Mouse (Mus musculus): ENCODE measurements around the gene Grid2. TPM values are rescaled to one million over a fixed set of nuclear protein-coding genes. Genes with fewer than 3 reads are reported as not detected.
"Not testable (repeated sequence)": the region's sequence is repeated elsewhere in the genome, so short reads cannot be mapped to it uniquely, and the experiment has no call there.

Grid2 gene
- total RNA-seq (2022), result 10 to 100 TPM; 20.9 to 24.0 (median 22.6) TPM

GRCm38 (mm10) chr6:63255826-63256555 is at the start of gene Grid2:
Grid2 (plus strand) TSS chr6:63255876.
- peak; percentile 59 to 64 for DNase-seq (ENCODE audit: low spot score in 2 of 2)

GRCm38 (mm10) chr6:63250738-63251137 is 4.9 kb upstream of the Grid2 start:
- no peak for DNase-seq (ENCODE audit: low spot score in 2 of 2)

GRCm38 (mm10) chr6:63256556-63257405 is 1.1 kb downstream of the Grid2 start:
- peak; percentile 24 to 52 for DNase-seq (ENCODE audit: low spot score in 2 of 2)

GRCm38 (mm10) chr6:63257406-63257845 is 1.8 kb downstream of the Grid2 start:
- DNase-seq (ENCODE audit: low spot score in 2 of 2), result peak; percentile 49 to 53

GRCm38 (mm10) chr6:63257876-63258275 is 2.2 kb downstream of the Grid2 start:
- no peak for DNase-seq (ENCODE audit: low spot score in 2 of 2)

- no peak for DNase-seq (ENCODE audit: low spot score in 2 of 2)
Observed at GRCm38 (mm10) chr6:63259764-63260163, 4.1 kb downstream of the Grid2 start.

GRCm38 (mm10) chr6:63284419-63284818 is 28.7 kb downstream of the Grid2 start:
- peak in 1 of 2 experiments; percentile 32 for DNase-seq (ENCODE audit: low spot score in 2 of 2)

GRCm38 (mm10) chr6:63342438-63343004 is 86.8 kb downstream of the Grid2 start:
- DNase-seq (ENCODE audit: low spot score in 2 of 2), result no peak

- no peak for DNase-seq (ENCODE audit: low spot score in 2 of 2)
Observed at GRCm38 (mm10) chr6:63347015-63347414, 91.3 kb downstream of the Grid2 start.

GRCm38 (mm10) chr6:63381061-63381611 is 125.5 kb downstream of the Grid2 start:
- DNase-seq (ENCODE audit: low spot score in 2 of 2), result no peak

- no peak for DNase-seq (ENCODE audit: low spot score in 2 of 2)
Observed at GRCm38 (mm10) chr6:63401698-63402097, 146.0 kb downstream of the Grid2 start.

- no peak for DNase-seq (ENCODE audit: low spot score in 2 of 2)
Observed at GRCm38 (mm10) chr6:63417534-63417933, 161.9 kb downstream of the Grid2 start.

- no peak for DNase-seq (ENCODE audit: low spot score in 2 of 2)
Observed at GRCm38 (mm10) chr6:63432751-63433150, 177.1 kb downstream of the Grid2 start.

- no peak for DNase-seq (ENCODE audit: low spot score in 2 of 2)
Observed at GRCm38 (mm10) chr6:63448175-63448574, 192.5 kb downstream of the Grid2 start.

- no peak for DNase-seq (ENCODE audit: low spot score in 2 of 2)
Observed at GRCm38 (mm10) chr6:63482141-63482540, 226.5 kb downstream of the Grid2 start.

GRCm38 (mm10) chr6:63515016-63515415 is 259.3 kb downstream of the Grid2 start:
- DNase-seq (ENCODE audit: low spot score in 2 of 2), result no peak

- no peak for DNase-seq (ENCODE audit: low spot score in 2 of 2)
Observed at GRCm38 (mm10) chr6:63515957-63516356, 260.3 kb downstream of the Grid2 start.

GRCm38 (mm10) chr6:63531751-63532150 is 276.1 kb downstream of the Grid2 start:
- no peak for DNase-seq (ENCODE audit: low spot score in 2 of 2)

GRCm38 (mm10) chr6:63532901-63533300 is 277.2 kb downstream of the Grid2 start:
- DNase-seq (ENCODE audit: low spot score in 2 of 2), result no peak

- no peak for DNase-seq (ENCODE audit: low spot score in 2 of 2)
Observed at GRCm38 (mm10) chr6:63547741-63548140, 292.1 kb downstream of the Grid2 start.

- DNase-seq (ENCODE audit: low spot score in 2 of 2), result not testable (repeated sequence)
Observed at GRCm38 (mm10) chr6:63568741-63569140, 313.1 kb downstream of the Grid2 start.

GRCm38 (mm10) chr6:63590681-63591080 is 335.0 kb downstream of the Grid2 start:
- no peak for DNase-seq (ENCODE audit: low spot score in 2 of 2)

All from left cerebral cortex, adult 8-10 months (tissue).